Mouse (Mus musculus) 416B (cell line): ENCODE measurements around the gene Uap1.
A peak's percentile ranks its signal among the peaks of the same experiment; 100 is the strongest.

Source experiments
- DNase-seq: peaks from one replicate; pipeline ENCODE4 v3.0.0; 2011; ENCODE audit warnings: low read depth

The Uap1 gene

GRCm38 (mm10) chr1:170174814-170175332 lies at the start of gene Uap1:
Gene Uap1, minus strand, starts transcription at chr1:170174957.
- DNase-seq = peak; percentile 99

- DNase-seq = no peak
Observed at GRCm38 (mm10) chr1:170223276-170223675, 48.5 kb upstream of the Uap1 start.

- DNase-seq = no peak
Observed at GRCm38 (mm10) chr1:170220351-170220750, 45.6 kb upstream of the Uap1 start.

- peak; percentile 84 for DNase-seq
Observed at GRCm38 (mm10) chr1:170218091-170218884, 43.5 kb upstream of the Uap1 start.

- no peak for DNase-seq
Observed at GRCm38 (mm10) chr1:170215590-170215989, 40.8 kb upstream of the Uap1 start.

GRCm38 (mm10) chr1:170214757-170215522 lies 40.2 kb upstream of the Uap1 start, which contains the start of gene Uhmk1:
Gene Uhmk1, minus strand, starts transcription at chr1:170215397.
- DNase-seq = peak; percentile 88

- DNase-seq = peak; percentile 52
Observed at GRCm38 (mm10) chr1:170214383-170214756, 39.6 kb upstream of the Uap1 start.

- no peak for DNase-seq
Observed at GRCm38 (mm10) chr1:170213181-170213879, 38.6 kb upstream of the Uap1 start.

- DNase-seq = no peak
Observed at GRCm38 (mm10) chr1:170206395-170206794, 31.6 kb upstream of the Uap1 start.

GRCm38 (mm10) chr1:170200379-170200778 lies 25.6 kb upstream of the Uap1 start:
- peak; percentile 63 for DNase-seq

GRCm38 (mm10) chr1:170196211-170196610 lies 21.5 kb upstream of the Uap1 start:
- DNase-seq = no peak

- no peak for DNase-seq
Observed at GRCm38 (mm10) chr1:170191925-170192324, 17.2 kb upstream of the Uap1 start.

GRCm38 (mm10) chr1:170190225-170190624 lies 15.5 kb upstream of the Uap1 start:
- no peak for DNase-seq

- DNase-seq = no peak
Observed at GRCm38 (mm10) chr1:170188601-170189000, 13.8 kb upstream of the Uap1 start.

- DNase-seq = no peak
Observed at GRCm38 (mm10) chr1:170186531-170186930, 11.8 kb upstream of the Uap1 start.

- peak; percentile 74 for DNase-seq
Observed at GRCm38 (mm10) chr1:170185137-170185536, 10.4 kb upstream of the Uap1 start.

GRCm38 (mm10) chr1:170182706-170183105 lies 7.9 kb upstream of the Uap1 start:
- DNase-seq = no peak

- peak; percentile 87 for DNase-seq
Observed at GRCm38 (mm10) chr1:170176661-170177239, 2.0 kb upstream of the Uap1 start.

- no peak for DNase-seq
Observed at GRCm38 (mm10) chr1:170175848-170176247, 1.1 kb upstream of the Uap1 start.

GRCm38 (mm10) chr1:170173991-170174813 lies 555 bp downstream of the Uap1 start:
- DNase-seq = peak; percentile 54

- peak; percentile 79 for DNase-seq
Observed at GRCm38 (mm10) chr1:170167781-170168180, 7.0 kb downstream of the Uap1 start.
